ENCODE assay signal across 19 mouse cellular contexts in the genomic region with DNA sequence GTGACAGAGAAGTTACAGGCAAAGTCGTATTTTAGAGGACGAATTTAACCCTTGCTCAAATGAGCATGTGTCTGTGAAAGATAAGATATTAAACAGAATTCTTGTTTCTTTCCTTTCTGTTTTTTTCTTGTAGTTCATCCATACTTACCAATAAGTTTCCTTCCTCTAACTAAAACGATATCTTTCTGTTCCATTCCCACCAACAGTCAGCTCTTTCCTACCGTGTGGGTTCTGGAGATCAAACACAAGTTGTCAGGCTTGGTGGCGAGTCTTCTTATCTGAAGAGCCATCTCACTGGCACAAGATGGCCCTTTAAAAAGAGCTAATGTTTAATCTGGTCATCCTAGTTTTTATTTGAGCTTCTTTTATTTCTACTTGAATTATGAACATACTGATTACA.
"Had no signal": no experiment of that assay in that cellular context is flagged by ENCODE, and none has a peak within 500 bp of the region (broad histone marks: within the 10 kb centered on the region; RNA-seq: fewer than 3 reads in every experiment).

No protein-coding gene starts in this region.

- H3K9me3 ChIP-seq: limb, embryonic 10.5 days; limb, embryonic 13.5 days; lung, embryonic 15.5 days; midbrain, embryonic 12.5 days; midbrain, embryonic 15.5 days; neural tube, embryonic 12.5 days; neural tube, embryonic 15.5 days; stomach, embryonic 15.5 days had no signal

- H3K4me2 ChIP-seq: limb, embryonic 13.5 days; lung, embryonic 15.5 days; midbrain, embryonic 12.5 days; midbrain, embryonic 15.5 days; neural tube, embryonic 12.5 days; neural tube, embryonic 15.5 days; stomach, embryonic 15.5 days had no signal

- H3K9ac ChIP-seq: limb, embryonic 13.5 days; lung, embryonic 15.5 days; midbrain, embryonic 12.5 days; midbrain, embryonic 15.5 days; neural tube, embryonic 12.5 days; neural tube, embryonic 15.5 days; stomach, embryonic 15.5 days had no signal

- H3K27ac ChIP-seq: limb, embryonic 10.5 days; limb, embryonic 13.5 days; lung, embryonic 15.5 days; midbrain, embryonic 12.5 days; midbrain, embryonic 15.5 days; neural tube, embryonic 12.5 days; neural tube, embryonic 15.5 days; stomach, embryonic 15.5 days had no signal

- ATAC-seq: intestine, embryonic 16.5 days; midbrain, embryonic 15.5 days had no signal

- H3K4me3 ChIP-seq: limb, embryonic 10.5 days; limb, embryonic 13.5 days; lung, embryonic 15.5 days; midbrain, embryonic 12.5 days; midbrain, embryonic 15.5 days; neural tube, embryonic 12.5 days; neural tube, embryonic 15.5 days; stomach, embryonic 15.5 days had no signal

- DNase-seq: kidney, adult 18-20 months; kidney, adult 9 months; kidney, postnatal 14 days; kidney, postnatal 4 days; lung, adult 18-20 months; lung, postnatal 10 days; lung, postnatal 36 days; right cerebral cortex, postnatal 25 days; spleen, adult 18-20 months; thymus, postnatal 25 days had no signal

- H3K4me1 ChIP-seq: limb, embryonic 10.5 days; limb, embryonic 13.5 days; lung, embryonic 15.5 days; midbrain, embryonic 12.5 days; midbrain, embryonic 15.5 days; neural tube, embryonic 12.5 days; neural tube, embryonic 15.5 days; stomach, embryonic 15.5 days had no signal

- H3K27me3 ChIP-seq: limb, embryonic 13.5 days; lung, embryonic 15.5 days; midbrain, embryonic 12.5 days; midbrain, embryonic 15.5 days; neural tube, embryonic 12.5 days; neural tube, embryonic 15.5 days; stomach, embryonic 15.5 days had no signal

- H3K36me3 ChIP-seq: limb, embryonic 10.5 days; limb, embryonic 13.5 days; lung, embryonic 15.5 days; midbrain, embryonic 12.5 days; midbrain, embryonic 15.5 days; neural tube, embryonic 12.5 days; neural tube, embryonic 15.5 days; stomach, embryonic 15.5 days had no signal
